Mouse (Mus musculus): ENCODE measurements around the gene Tenm3. TPM values are rescaled to one million over a fixed set of nuclear protein-coding genes. Genes with fewer than 3 reads are reported as not detected.

Tenm3 gene
- 15.5 and 16.4 TPM in 2 replicates for polyA plus RNA-seq (2015; fragmentation: Nextera tagmentation; extraction: Ambion mirVana)

GRCm38 (mm10) chr8:48843931-48844285, at the start of gene Tenm3:
TSS of gene Tenm3 (minus strand) at chr8:48843951.
- WGBS, result under 1% methylated on average over 19 of the region's 19 CpGs
- Histone ChIP-seq H3K4me1 (replicated peaks) (peaks cover 7% of the 10 kb centered on the region; the same call in 1 of the 2 replicates), H3K4me2 (replicated peaks) (peak within 1 kb of the TSS; percentile 91), H3K9ac (peak within 1 kb of the TSS; percentile 73), H3K27ac (peak within 1 kb of the TSS; percentile 85), H3K27me3 (replicated peaks) (no peaks in the 10 kb centered on the region), H3K4me3 (replicated peaks) (peak within 1 kb of the TSS; percentile 76), H3K9me3 (no peaks in the 10 kb centered on the region), H3K36me3 (no peaks in the 10 kb centered on the region)
- ATAC-seq, result peak; percentile 65

DNA sequence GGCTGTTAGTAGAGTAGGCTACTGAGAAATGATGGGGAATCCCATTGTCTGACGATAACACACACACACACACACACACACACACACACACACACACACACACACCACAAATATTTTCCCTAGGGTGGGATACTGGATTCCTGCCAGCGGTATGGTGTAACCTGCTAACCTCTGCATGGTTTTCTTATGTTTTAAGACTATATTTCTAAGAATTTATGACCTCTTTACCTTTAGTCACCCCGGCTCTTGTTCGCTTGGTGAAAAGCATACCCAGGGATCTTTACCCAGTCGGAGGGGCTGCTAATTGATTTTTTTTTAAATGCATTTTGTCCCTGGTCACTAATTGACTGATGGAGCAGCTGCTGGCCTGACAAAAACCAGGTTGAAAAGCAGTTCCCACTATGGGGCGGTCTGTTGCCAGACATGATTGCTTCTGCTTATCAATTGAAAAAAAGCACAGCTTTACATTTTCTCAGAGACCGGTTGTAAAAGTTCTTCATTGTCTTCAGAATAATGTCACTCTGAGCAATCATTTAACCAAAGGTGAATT, 46.5 kb upstream of the Tenm3 start:
- peak; percentile 56 for ATAC-seq
- no peak overlapping the region for H3K27ac ChIP-seq
- WGBS, result 27% methylated on average over 7 of the region's 7 CpGs

GRCm38 (mm10) chr8:48884270-48884669, 40.5 kb upstream of the Tenm3 start:
- no peaks in the 10 kb centered on the region for H3K36me3 ChIP-seq
- no peak for ATAC-seq

More for the DNA sequence above, 46.5 kb upstream of the Tenm3 start:
- no peak overlapping the region for H3K9ac ChIP-seq
- H3K9me3 ChIP-seq, result no peaks in the 10 kb centered on the region
- H3K27me3 ChIP-seq (replicated peaks), result no peaks in the 10 kb centered on the region
- H3K4me3 ChIP-seq (replicated peaks), result no peak overlapping the region
- H3K4me1 ChIP-seq (replicated peaks), result no peaks in the 10 kb centered on the region
- no peaks in the 10 kb centered on the region for H3K36me3 ChIP-seq
- no peak overlapping the region for H3K4me2 ChIP-seq (replicated peaks)

GRCm38 (mm10) chr8:48880585-48880984, 36.8 kb upstream of the Tenm3 start:
- Histone ChIP-seq H3K9me3 (no peaks in the 10 kb centered on the region), H3K4me2 (replicated peaks) (no peak overlapping the region), H3K27ac (no peak overlapping the region), H3K4me3 (replicated peaks) (no peak overlapping the region), H3K4me1 (replicated peaks) (no peaks in the 10 kb centered on the region), H3K27me3 (replicated peaks) (no peaks in the 10 kb centered on the region), H3K9ac (no peak overlapping the region), H3K36me3 (no peaks in the 10 kb centered on the region)
- WGBS, result 87% methylated on average over 5 of the region's 5 CpGs
- ATAC-seq, result no peak

More at GRCm38 (mm10) chr8:48884270-48884669, 40.5 kb upstream of the Tenm3 start:
- 87% methylated on average over 4 of the region's 4 CpGs for WGBS
- Histone ChIP-seq H3K27me3 (replicated peaks) (no peaks in the 10 kb centered on the region), H3K4me1 (replicated peaks) (no peaks in the 10 kb centered on the region), H3K27ac (no peak overlapping the region), H3K4me3 (replicated peaks) (no peak overlapping the region), H3K4me2 (replicated peaks) (no peak overlapping the region), H3K9ac (no peak overlapping the region), H3K9me3 (no peaks in the 10 kb centered on the region)

- WGBS, result 76% methylated on average over 5 of the region's 5 CpGs
- Histone ChIP-seq H3K27ac (no peak overlapping the region), H3K27me3 (replicated peaks) (no peaks in the 10 kb centered on the region), H3K4me2 (replicated peaks) (no peak overlapping the region), H3K9ac (no peak overlapping the region), H3K4me3 (replicated peaks) (no peak overlapping the region), H3K36me3 (no peaks in the 10 kb centered on the region), H3K9me3 (no peaks in the 10 kb centered on the region), H3K4me1 (replicated peaks) (no peaks in the 10 kb centered on the region)
- peak; percentile 47; the same call in 1 of the 2 replicates for ATAC-seq
Observed at GRCm38 (mm10) chr8:48865972-48866371, 22.2 kb upstream of the Tenm3 start.

DNA sequence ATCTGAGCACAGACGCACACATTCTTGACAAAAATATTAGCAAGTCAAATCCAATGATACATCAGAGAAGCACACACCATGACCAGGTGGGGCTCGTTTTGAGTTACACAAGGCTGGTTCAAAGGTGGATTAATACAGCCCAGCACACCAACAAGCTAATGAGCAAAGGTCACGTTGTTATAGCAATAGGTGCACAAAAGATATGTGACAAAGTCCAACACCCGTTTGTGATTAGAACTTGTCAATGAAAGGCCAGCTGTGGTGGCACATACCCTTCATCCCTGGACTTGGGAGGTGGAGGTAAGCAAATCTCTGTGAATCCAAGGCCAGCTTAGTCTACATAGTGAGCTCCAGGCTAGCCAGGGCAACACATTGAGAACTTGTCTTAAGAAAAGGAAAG, 21.7 kb upstream of the Tenm3 start:
- Histone ChIP-seq H3K4me1 (replicated peaks) (no peaks in the 10 kb centered on the region), H3K9me3 (no peaks in the 10 kb centered on the region), H3K9ac (no peak overlapping the region), H3K36me3 (no peaks in the 10 kb centered on the region), H3K27ac (no peak overlapping the region), H3K4me3 (replicated peaks) (no peak overlapping the region), H3K27me3 (replicated peaks) (no peaks in the 10 kb centered on the region), H3K4me2 (replicated peaks) (no peak overlapping the region)
- 54% methylated on average over 4 of the region's 4 CpGs for WGBS
- peak; percentile 98 for ATAC-seq

- Histone ChIP-seq H3K9ac (no peak overlapping the region), H3K27ac (no peak overlapping the region), H3K4me1 (replicated peaks) (no peaks in the 10 kb centered on the region), H3K9me3 (no peaks in the 10 kb centered on the region), H3K27me3 (replicated peaks) (no peaks in the 10 kb centered on the region), H3K4me3 (replicated peaks) (no peak overlapping the region), H3K36me3 (no peaks in the 10 kb centered on the region), H3K4me2 (replicated peaks) (no peak overlapping the region)
- WGBS, result 75% methylated on average over 8 of the region's 8 CpGs
- ATAC-seq, result no peak
Observed at GRCm38 (mm10) chr8:48850223-48851010, 6.7 kb upstream of the Tenm3 start.

DNA sequence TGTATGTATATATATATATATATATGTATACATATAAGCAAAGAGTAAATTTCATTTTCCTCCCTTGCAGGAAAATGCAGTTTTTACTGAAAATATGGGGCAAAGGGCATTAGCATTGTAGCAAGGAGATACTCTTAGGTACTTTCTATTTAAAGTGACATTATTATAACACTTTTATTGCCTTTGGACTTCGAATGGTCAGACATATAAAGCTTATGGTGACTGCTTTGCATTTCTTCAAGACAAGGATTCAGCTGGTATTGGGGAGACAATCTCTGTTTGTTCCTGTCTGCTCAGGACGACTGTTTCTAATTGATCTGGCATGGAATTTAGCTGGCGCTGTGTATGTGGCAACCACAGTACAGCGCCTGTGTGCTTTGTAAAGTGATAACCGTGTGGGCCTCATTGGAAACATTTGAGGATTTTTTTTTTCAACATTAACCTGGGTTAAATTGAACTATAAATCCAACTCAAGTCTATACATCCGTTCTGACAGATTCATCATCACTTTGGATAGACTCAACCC, 5.4 kb upstream of the Tenm3 start:
- Histone ChIP-seq H3K36me3 (no peaks in the 10 kb centered on the region), H3K9ac (no peak overlapping the region), H3K27me3 (replicated peaks) (no peaks in the 10 kb centered on the region), H3K4me2 (replicated peaks) (no peak overlapping the region), H3K4me1 (replicated peaks) (peaks cover 7% of the 10 kb centered on the region; the same call in 1 of the 2 replicates), H3K27ac (no peak overlapping the region), H3K4me3 (replicated peaks) (no peak overlapping the region), H3K9me3 (no peaks in the 10 kb centered on the region)
- 64% methylated on average over 6 of the region's 6 CpGs for WGBS
- peak; percentile 65 for ATAC-seq

DNA sequence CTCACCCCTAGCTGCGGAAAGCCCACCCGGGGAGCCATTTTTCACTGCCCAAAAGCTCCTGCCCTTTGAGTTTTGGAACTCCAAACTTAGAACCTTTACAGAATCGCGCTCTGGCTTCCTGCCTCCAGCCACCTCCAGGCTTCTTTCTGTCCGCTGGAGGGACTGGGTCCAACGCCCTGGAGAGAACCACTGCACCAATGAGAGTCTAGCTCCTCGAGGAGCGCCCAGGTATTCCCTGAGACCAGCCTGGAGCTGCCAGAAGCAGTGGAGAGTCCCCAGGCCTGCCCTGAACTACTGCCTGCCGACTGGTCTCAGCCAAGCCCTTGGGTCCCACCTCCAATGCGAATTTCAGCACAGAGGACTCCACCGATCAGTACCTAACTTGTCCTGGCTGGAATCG, 1.2 kb upstream of the Tenm3 start:
- Histone ChIP-seq H3K36me3 (no peaks in the 10 kb centered on the region), H3K9me3 (no peaks in the 10 kb centered on the region), H3K27me3 (replicated peaks) (no peaks in the 10 kb centered on the region), H3K4me3 (replicated peaks) (peak overlapping the region; percentile 76), H3K4me1 (replicated peaks) (peaks cover 7% of the 10 kb centered on the region; the same call in 1 of the 2 replicates), H3K27ac (no peak overlapping the region), H3K4me2 (replicated peaks) (peak overlapping the region; percentile 91), H3K9ac (peak overlapping the region; percentile 21)
- 0 out of 2 replicates have a peak, but pooled peaks have one; percentile 11 for ATAC-seq
- WGBS, result 18% methylated on average over 12 of the region's 12 CpGs

GRCm38 (mm10) chr8:48844370-48844905, 687 bp upstream of the Tenm3 start:
- peak; percentile 27; the same call in 1 of the 2 replicates for ATAC-seq
- Histone ChIP-seq H3K36me3 (no peaks in the 10 kb centered on the region), H3K27me3 (replicated peaks) (no peaks in the 10 kb centered on the region), H3K9me3 (no peaks in the 10 kb centered on the region), H3K4me2 (replicated peaks) (peak overlapping the region; percentile 91), H3K27ac (no peak overlapping the region), H3K4me3 (replicated peaks) (peak overlapping the region; percentile 76), H3K4me1 (replicated peaks) (peaks cover 7% of the 10 kb centered on the region; the same call in 1 of the 2 replicates), H3K9ac (peak overlapping the region; percentile 73)
- 2% methylated on average over 14 of the region's 14 CpGs for WGBS

GRCm38 (mm10) chr8:48842991-48843930, 490 bp downstream of the Tenm3 start:
- H3K4me1 ChIP-seq (replicated peaks), result peaks cover 7% of the 10 kb centered on the region; the same call in 1 of the 2 replicates
- no peaks in the 10 kb centered on the region for H3K27me3 ChIP-seq (replicated peaks)
- peak overlapping the region; percentile 76 for H3K4me3 ChIP-seq (replicated peaks)
- 0% methylated on average over 86 of the region's 93 CpGs for WGBS
- H3K27ac ChIP-seq, result peak overlapping the region; percentile 85
- H3K36me3 ChIP-seq, result no peaks in the 10 kb centered on the region
- H3K4me2 ChIP-seq (replicated peaks), result peak overlapping the region; percentile 91
- peak; percentile 79 for ATAC-seq
- H3K9ac ChIP-seq, result peak overlapping the region; percentile 73
- H3K9me3 ChIP-seq, result no peaks in the 10 kb centered on the region

All from intestine, embryonic 15.5 days (tissue).